Mouse (Mus musculus) liver, embryonic 11.5 days (tissue): ENCODE data around the gene Foxred2. TPM values are rescaled to one million over a fixed set of nuclear protein-coding genes. Genes with fewer than 3 reads are reported as not detected.

Experiments
- ATAC-seq: fragments of 200-750 bp; cut with Nextera tagmentation; replicated peaks from 2 replicates; pipeline ENCODE4 v1.8.0; 2017; ENCODE audit warnings: moderate number of reproducible peaks, mild to moderate bottlenecking, moderate TSS enrichment, moderate library complexity; ENCODE audit not compliant: low FRiP score
- DNase-seq: peaks from one replicate; pipeline ENCODE4 v3.0.0-alpha.2; 2017; ENCODE audit warnings: low spot score
- H3K27ac ChIP-seq: fragments of 300-500 bp; sonication (generic); 2 replicates; pipeline ENCODE4 v1.5.1; 2014; ENCODE audit warnings: mild to moderate bottlenecking, low read depth, low read length, control low read depth
- H3K27me3 ChIP-seq: fragments of 300-500 bp; sonication (generic); replicated peaks from 2 replicates; pipeline ENCODE4 v1.6.1; 2014; ENCODE audit warnings: low read length, mixed read lengths; ENCODE audit not compliant: control insufficient read depth, insufficient read depth
- H3K36me3 ChIP-seq: fragments of 300-500 bp; sonication (generic); 2 replicates; pipeline ENCODE4 v1.6.1; 2014; ENCODE audit warnings: mild to moderate bottlenecking, low read length, moderate library complexity, mixed read lengths; ENCODE audit not compliant: control insufficient read depth, insufficient read depth
- H3K4me1 ChIP-seq: fragments of 300-500 bp; sonication (generic); replicated peaks from 2 replicates; pipeline ENCODE4 v1.6.1; 2014; ENCODE audit warnings: low read length, mixed read lengths; ENCODE audit not compliant: control insufficient read depth, insufficient read depth
- H3K4me2 ChIP-seq: fragments of 300-500 bp; sonication (generic); 2 replicates; pipeline ENCODE4 v1.6.1; 2014; ENCODE audit warnings: mild to moderate bottlenecking, control low read depth, moderate library complexity
- H3K4me3 ChIP-seq: fragments of 300-500 bp; sonication (generic); 2 replicates; pipeline ENCODE4 v1.5.1; 2014; ENCODE audit warnings: low read depth, low read length, control low read depth
- H3K9ac ChIP-seq: fragments of 300-500 bp; sonication (generic); 2 replicates; pipeline ENCODE4 v1.6.1; 2014; ENCODE audit warnings: low read depth, low read length, control low read depth
- H3K9me3 ChIP-seq: fragments of 300-500 bp; sonication (generic); 2 replicates; pipeline ENCODE4 v1.6.1; 2016; ENCODE audit warnings: low read length, inconsistent platforms, mixed read lengths; ENCODE audit not compliant: control insufficient read depth
- WGBS: fragments of 180-500 bp; shearing (Covaris S2); extraction: QIAGEN DNeasy Blood & Tissue Kit; methylation state at CpG from one replicate; pipeline ENCODE4 v1.1.7; 2014; 5-methylcytosine and 5-hydroxymethylcytosine counted together
- polyA plus RNA-seq: library from polyadenylated mRNA; unstranded; fragments of >200 nt; fragmentation: Nextera tagmentation; extraction: Ambion mirVana; gene quantifications from 2 replicates; pipeline ENCODE4 v1.2.1, GENCODE M21; 2014

Gene Foxred2
- polyA plus RNA-seq, 1 experiment from 2014 or later, result 3.3 TPM

GRCm38 (mm10) chr15:77928673-77929331, 27.7 kb downstream of the Foxred2 start, which contains the start of gene Txn2:
Gene Txn2, minus strand, starts transcription at chr15:77929006.
- Histone ChIP-seq H3K4me3 (peak within 1 kb of the TSS; percentile 79), H3K9me3 (no peaks in the 10 kb centered on the region), H3K36me3 (peaks cover 15% of the 10 kb centered on the region), H3K27me3 (no peaks in the 10 kb centered on the region), H3K4me1 (peaks cover 31% of the 10 kb centered on the region), H3K27ac (peak within 1 kb of the TSS; percentile 88), H3K4me2 (peak within 1 kb of the TSS; percentile 93), H3K9ac (peak within 1 kb of the TSS; percentile 84)
- peak; percentile 89 for ATAC-seq
- WGBS, result under 1% methylated on average over 34 of the region's 34 CpGs
- DNase-seq, result peak; percentile 94

- Histone ChIP-seq H3K4me2 (peak overlapping the region; percentile 70), H3K4me1 (peaks cover 29% of the 10 kb centered on the region), H3K27me3 (no peaks in the 10 kb centered on the region), H3K27ac (peak overlapping the region; percentile 88; the same call in 1 of the 2 replicates), H3K9ac (peak overlapping the region; percentile 84), H3K36me3 (peaks cover 19% of the 10 kb centered on the region), H3K9me3 (no peaks in the 10 kb centered on the region), H3K4me3 (peak overlapping the region; percentile 79)
- WGBS, result 24% methylated on average over 4 of the region's 4 CpGs
- ATAC-seq (no peak), DNase-seq (no peak)
Observed at GRCm38 (mm10) chr15:77928091-77928490, 28.4 kb downstream of the Foxred2 start.

DNA sequence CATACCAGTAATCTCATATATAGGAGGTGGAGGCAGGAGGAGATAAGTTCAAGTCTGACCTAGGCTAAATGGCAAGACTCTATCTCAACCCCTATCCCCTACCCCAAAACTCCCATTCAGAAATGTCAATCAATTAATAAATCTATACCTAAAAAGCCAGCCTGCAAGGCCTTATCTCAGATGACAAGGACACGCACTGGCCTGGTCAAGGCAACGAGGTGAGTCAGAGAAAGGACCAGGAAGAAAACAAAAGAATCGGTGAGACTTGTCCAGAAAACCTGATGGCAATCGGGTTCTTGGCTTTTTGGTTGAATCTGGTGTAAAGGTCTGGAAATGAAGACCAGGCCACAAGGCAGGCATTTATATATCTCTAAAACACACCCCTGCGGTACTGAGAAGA, 29.6 kb downstream of the Foxred2 start:
- H3K27ac ChIP-seq, result no peak overlapping the region
- H3K27me3 ChIP-seq, result no peaks in the 10 kb centered on the region
- DNase-seq, result no peak
- H3K4me2 ChIP-seq, result peak overlapping the region; percentile 70
- H3K9ac ChIP-seq, result no peak overlapping the region
- peak overlapping the region; percentile 79 for H3K4me3 ChIP-seq
- no peak for ATAC-seq
- peaks cover 25% of the 10 kb centered on the region for H3K4me1 ChIP-seq
- H3K9me3 ChIP-seq, result no peaks in the 10 kb centered on the region
- H3K36me3 ChIP-seq, result peaks cover 26% of the 10 kb centered on the region
- 85% methylated on average over 5 of the region's 5 CpGs for WGBS

- WGBS, result 93% methylated on average over 2 of the region's 2 CpGs
- Histone ChIP-seq H3K27me3 (no peaks in the 10 kb centered on the region), H3K4me1 (peaks cover 16% of the 10 kb centered on the region), H3K4me2 (no peak overlapping the region), H3K9ac (no peak overlapping the region), H3K9me3 (no peaks in the 10 kb centered on the region), H3K36me3 (peaks cover 36% of the 10 kb centered on the region), H3K4me3 (no peak overlapping the region), H3K27ac (no peak overlapping the region)
- DNase-seq, result no peak
- ATAC-seq, result no peak
Observed at GRCm38 (mm10) chr15:77925195-77925594, 31.3 kb downstream of the Foxred2 start.

DNA sequence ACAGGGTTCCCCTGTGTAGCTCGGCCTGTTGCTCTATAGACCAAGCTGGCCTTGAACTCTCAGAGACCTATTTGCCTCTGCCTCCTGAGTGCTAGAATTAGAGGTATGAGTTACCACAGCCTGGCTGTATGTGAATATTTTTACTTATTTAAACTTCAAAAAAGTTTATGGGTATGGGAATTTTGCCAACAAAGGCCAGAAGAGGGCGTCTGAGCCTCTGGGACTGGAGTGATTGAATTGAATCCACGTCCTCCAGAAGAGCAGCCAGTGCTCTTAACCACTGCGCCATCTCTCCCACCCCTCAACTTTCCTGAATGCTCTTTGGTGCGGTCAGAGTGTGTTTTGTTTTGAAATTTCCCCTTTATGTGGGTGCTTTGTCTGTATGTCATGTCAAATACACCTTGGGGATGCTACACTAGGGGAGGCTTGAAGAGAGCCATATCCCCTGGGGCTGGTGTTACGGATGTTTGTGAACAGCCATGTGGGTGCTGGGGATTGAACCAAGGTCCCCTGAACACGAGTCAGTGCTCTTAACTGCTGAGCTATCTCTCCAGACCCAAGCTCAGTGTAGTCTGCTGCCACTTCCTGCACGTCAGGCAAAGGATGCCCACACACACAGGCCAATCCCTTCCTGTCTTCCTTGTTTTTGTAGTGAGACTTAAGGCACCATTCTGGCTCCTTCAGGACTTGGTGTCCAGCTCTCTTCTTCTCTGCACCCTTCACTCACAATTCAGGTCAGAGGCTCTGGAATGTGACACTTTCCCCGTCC, 33.1 kb downstream of the Foxred2 start:
- Histone ChIP-seq H3K9ac (no peak overlapping the region), H3K4me2 (no peak overlapping the region), H3K36me3 (peaks cover 40% of the 10 kb centered on the region), H3K4me3 (no peak overlapping the region), H3K4me1 (peaks cover 8% of the 10 kb centered on the region), H3K27ac (no peak overlapping the region), H3K27me3 (no peaks in the 10 kb centered on the region), H3K9me3 (no peaks in the 10 kb centered on the region)
- ATAC-seq, result no peak
- no peak for DNase-seq
- 70% methylated on average over 9 of the region's 9 CpGs for WGBS

DNA sequence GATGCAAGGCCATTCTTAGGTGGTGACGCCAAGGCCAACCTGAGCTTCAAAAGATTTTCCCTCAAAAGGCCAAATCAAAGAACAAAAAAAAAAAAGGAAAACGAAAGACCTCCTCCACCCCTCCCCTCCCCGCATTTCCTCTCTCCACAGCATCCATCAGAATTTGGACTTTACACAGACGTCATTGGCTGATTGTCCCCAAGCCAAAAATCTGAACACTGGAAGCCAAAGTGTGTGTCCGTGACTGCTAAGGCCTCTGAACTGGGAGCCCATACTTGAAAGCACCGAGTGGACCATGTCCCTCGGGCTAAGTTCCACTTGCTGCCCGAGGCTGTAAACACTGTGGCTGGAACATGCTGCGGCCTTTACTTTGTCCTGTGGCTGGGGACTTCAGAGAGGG, 33.8 kb downstream of the Foxred2 start:
- no peaks in the 10 kb centered on the region for H3K9me3 ChIP-seq
- H3K36me3 ChIP-seq, result peaks cover 43% of the 10 kb centered on the region
- no peaks in the 10 kb centered on the region for H3K27me3 ChIP-seq
- H3K4me3 ChIP-seq, result no peak overlapping the region
- H3K9ac ChIP-seq, result no peak overlapping the region
- no peak for DNase-seq
- WGBS, result 85% methylated on average over 9 of the region's 9 CpGs
- H3K4me1 ChIP-seq, result peaks cover 6% of the 10 kb centered on the region
- H3K27ac ChIP-seq, result no peak overlapping the region
- ATAC-seq, result no peak
- no peak overlapping the region for H3K4me2 ChIP-seq

DNA sequence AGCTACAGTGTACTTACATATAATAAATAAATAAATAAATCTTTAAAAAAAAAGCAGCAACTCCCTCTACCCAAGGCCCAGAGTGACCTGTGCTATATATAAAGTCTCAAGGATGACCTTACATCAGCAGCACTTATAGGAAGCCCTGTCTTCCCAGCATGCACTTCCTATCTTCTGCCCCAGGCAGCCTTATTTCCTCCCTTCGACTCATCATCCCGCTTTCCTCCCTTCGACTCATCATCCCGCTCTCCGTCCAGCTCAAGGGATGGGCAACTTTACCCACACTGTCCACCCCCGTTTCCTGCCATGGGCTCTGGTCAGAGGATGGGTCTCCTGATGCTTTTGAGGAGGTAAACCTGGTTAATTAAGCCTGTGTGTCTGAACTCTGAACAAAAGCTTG, 34.9 kb downstream of the Foxred2 start:
- no peaks in the 10 kb centered on the region for H3K4me1 ChIP-seq
- WGBS, result 80% methylated on average over 6 of the region's 6 CpGs
- no peak overlapping the region for H3K27ac ChIP-seq
- H3K4me3 ChIP-seq, result no peak overlapping the region
- H3K9me3 ChIP-seq, result no peaks in the 10 kb centered on the region
- H3K36me3 ChIP-seq, result peaks cover 42% of the 10 kb centered on the region
- H3K9ac ChIP-seq, result no peak overlapping the region
- H3K27me3 ChIP-seq, result no peaks in the 10 kb centered on the region
- no peak for ATAC-seq
- no peak overlapping the region for H3K4me2 ChIP-seq
- DNase-seq, result no peak

GRCm38 (mm10) chr15:77920511-77921462, 35.7 kb downstream of the Foxred2 start:
- H3K4me3 ChIP-seq, result no peak overlapping the region
- no peaks in the 10 kb centered on the region for H3K4me1 ChIP-seq
- no peak overlapping the region for H3K4me2 ChIP-seq
- WGBS, result 85% methylated on average over 10 of the region's 10 CpGs
- no peaks in the 10 kb centered on the region for H3K27me3 ChIP-seq
- DNase-seq, result no peak
- ATAC-seq, result no peak
- H3K27ac ChIP-seq, result no peak overlapping the region; the same call in 1 of the 2 replicates
- H3K9me3 ChIP-seq, result no peaks in the 10 kb centered on the region
- H3K9ac ChIP-seq, result no peak overlapping the region
- H3K36me3 ChIP-seq, result peaks cover 43% of the 10 kb centered on the region
